Mouse (Mus musculus) neural tube, embryonic 11.5 days (tissue): ENCODE measurements around the gene Yjefn3. TPM values are rescaled to one million over a fixed set of nuclear protein-coding genes. Genes with fewer than 3 reads are reported as not detected.

Experiments used
- ATAC-seq: fragments of 200-750 bp; cut with Nextera tagmentation; 2 replicates; pipeline ENCODE4 v1.8.0; 2017; ENCODE audit warnings: moderate number of reproducible peaks, mild to moderate bottlenecking, moderate TSS enrichment, moderate library complexity; ENCODE audit not compliant: insufficient read depth, low FRiP score, low TSS enrichment
- DNase-seq: peaks from one replicate; pipeline ENCODE4 v3.0.0-alpha.2; 2015; ENCODE audit warnings: low spot score
- H3K27ac ChIP-seq: fragments of 300-500 bp; sonication (generic); 2 replicates; pipeline ENCODE4 v1.5.1; 2014; ENCODE audit warnings: low read depth, mild to moderate bottlenecking, low read length
- H3K27me3 ChIP-seq: fragments of 300-500 bp; sonication (generic); 2 replicates; pipeline ENCODE4 v1.6.1; 2014; ENCODE audit warnings: mild to moderate bottlenecking, low read length, mixed read lengths; ENCODE audit not compliant: control insufficient read depth, insufficient read depth
- H3K36me3 ChIP-seq: fragments of 300-500 bp; sonication (generic); 2 replicates; pipeline ENCODE4 v1.6.1; 2014; ENCODE audit warnings: mild to moderate bottlenecking, low read length, moderate library complexity, mixed read lengths; ENCODE audit not compliant: control insufficient read depth, insufficient read depth
- H3K4me1 ChIP-seq: fragments of 300-500 bp; sonication (generic); 2 replicates; pipeline ENCODE4 v1.6.1; 2014; ENCODE audit warnings: low read length, mixed read lengths; ENCODE audit not compliant: control insufficient read depth, insufficient read depth
- H3K4me2 ChIP-seq: fragments of 300-500 bp; sonication (generic); 2 replicates; pipeline ENCODE4 v1.6.1; 2014; ENCODE audit warnings: low read depth, mild to moderate bottlenecking, moderate library complexity
- H3K4me3 ChIP-seq: fragments of 300-500 bp; sonication (generic); 2 replicates; pipeline ENCODE4 v1.5.1; 2014; ENCODE audit warnings: low read depth, low read length
- H3K9ac ChIP-seq: fragments of 300-500 bp; sonication (generic); 2 replicates; pipeline ENCODE4 v1.6.1; 2014; ENCODE audit warnings: mild to moderate bottlenecking, low read length
- H3K9me3 ChIP-seq: fragments of 300-500 bp; sonication (generic); 2 replicates; pipeline ENCODE4 v1.6.1; 2016; ENCODE audit warnings: low read length; ENCODE audit not compliant: control insufficient read depth
- WGBS: fragments of 180-500 bp; shearing (Covaris S2); extraction: QIAGEN DNeasy Blood & Tissue Kit; methylation state at CpG from one replicate; pipeline ENCODE4 v1.1.7; 2014; 5-methylcytosine and 5-hydroxymethylcytosine counted together
- polyA plus RNA-seq: library from polyadenylated mRNA; unstranded; fragments of >200 nt; fragmentation: Nextera tagmentation; extraction: Ambion mirVana; gene quantifications from 2 replicates; pipeline ENCODE4 v1.2.1, GENCODE M21; 2014

Yjefn3 gene
- polyA plus RNA-seq, 1 experiment from 2014 or later = 5.0 TPM

DNA sequence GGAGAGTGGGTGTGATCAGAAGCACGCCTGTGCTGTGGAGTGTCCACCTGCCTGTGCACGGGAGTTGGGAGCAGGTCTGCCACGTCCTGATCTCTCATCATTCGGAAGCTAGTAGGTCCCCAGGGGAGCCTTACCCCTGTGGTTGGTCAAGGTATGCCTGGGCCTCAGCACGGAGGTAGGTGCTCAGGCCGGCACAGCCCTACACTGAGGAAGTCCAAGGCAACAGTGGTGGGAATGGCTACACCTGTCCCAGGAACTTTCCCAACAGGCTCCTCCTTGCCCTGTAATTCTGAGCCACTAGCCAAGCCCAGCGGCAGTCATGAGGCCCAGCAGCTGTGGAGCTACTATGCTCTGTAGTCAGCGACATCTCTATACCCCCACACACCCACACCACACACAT is 22.8 kb downstream of the Yjefn3 start:
- H3K4me3 ChIP-seq = no peak overlapping the region
- H3K4me1 ChIP-seq = no peaks in the 10 kb centered on the region
- WGBS = 62% methylated on average over 8 of the region's 8 CpGs
- H3K9me3 ChIP-seq = no peaks in the 10 kb centered on the region
- no peak overlapping the region for H3K4me2 ChIP-seq
- no peaks in the 10 kb centered on the region for H3K36me3 ChIP-seq
- ATAC-seq = no peak
- H3K9ac ChIP-seq = no peak overlapping the region
- DNase-seq = no peak
- H3K27me3 ChIP-seq = peaks cover 57% of the 10 kb centered on the region
- no peak overlapping the region for H3K27ac ChIP-seq

DNA sequence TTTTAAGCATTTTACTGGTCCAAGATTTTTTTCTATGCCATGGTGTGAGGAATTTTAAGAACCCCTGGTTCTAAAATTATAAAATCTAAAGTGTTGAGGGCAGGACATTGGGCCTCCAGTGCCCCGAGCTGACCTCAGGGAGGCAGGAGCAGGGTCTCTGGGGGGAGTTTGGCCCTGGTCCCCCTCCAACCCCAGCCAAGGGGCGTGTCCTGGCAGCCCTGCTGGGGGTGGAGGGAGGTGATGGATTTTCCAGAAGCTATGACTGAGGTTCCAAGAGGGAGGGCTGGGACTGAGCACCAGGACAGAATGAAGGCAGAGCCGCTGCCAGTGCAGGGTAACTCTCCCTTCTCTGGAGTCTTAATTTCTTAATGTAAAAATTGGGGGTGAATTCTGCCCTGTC is 24.5 kb downstream of the Yjefn3 start:
- Histone ChIP-seq H3K4me3 (no peak overlapping the region), H3K27ac (no peak overlapping the region), H3K27me3 (peaks cover 40% of the 10 kb centered on the region), H3K9ac (no peak overlapping the region), H3K9me3 (no peaks in the 10 kb centered on the region), H3K4me1 (no peaks in the 10 kb centered on the region), H3K36me3 (no peaks in the 10 kb centered on the region), H3K4me2 (no peak overlapping the region)
- ATAC-seq (no peak), DNase-seq (no peak)
- 53% methylated on average over 3 of the region's 3 CpGs for WGBS

DNA sequence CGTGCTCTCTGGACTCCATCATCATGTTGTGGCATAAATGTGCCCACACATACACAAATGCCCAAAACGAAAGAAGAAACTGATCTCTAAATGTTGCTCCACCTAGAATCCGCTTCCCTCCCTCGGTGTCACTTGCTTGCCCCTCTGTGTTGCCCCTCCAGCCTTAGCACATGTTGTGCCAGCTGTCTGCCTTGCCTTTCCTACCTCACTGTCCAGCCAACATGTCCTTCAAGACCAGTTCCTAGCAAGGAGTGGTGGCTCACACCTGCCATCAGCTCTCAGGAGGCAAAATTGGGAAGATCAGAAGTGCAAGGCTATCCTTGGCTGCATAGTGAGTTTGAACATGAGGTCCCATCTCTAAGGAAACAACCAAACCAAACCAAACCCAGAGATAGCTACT is 25.1 kb downstream of the Yjefn3 start:
- ATAC-seq = no peak
- no peak for DNase-seq
- H3K9ac ChIP-seq = no peak overlapping the region
- H3K27me3 ChIP-seq = peaks cover 34% of the 10 kb centered on the region
- no peak overlapping the region for H3K4me3 ChIP-seq
- WGBS = 82% methylated on average over 4 of the region's 4 CpGs
- no peaks in the 10 kb centered on the region for H3K36me3 ChIP-seq
- no peak overlapping the region for H3K27ac ChIP-seq
- H3K4me1 ChIP-seq = no peaks in the 10 kb centered on the region
- no peak overlapping the region for H3K4me2 ChIP-seq
- H3K9me3 ChIP-seq = no peaks in the 10 kb centered on the region

DNA sequence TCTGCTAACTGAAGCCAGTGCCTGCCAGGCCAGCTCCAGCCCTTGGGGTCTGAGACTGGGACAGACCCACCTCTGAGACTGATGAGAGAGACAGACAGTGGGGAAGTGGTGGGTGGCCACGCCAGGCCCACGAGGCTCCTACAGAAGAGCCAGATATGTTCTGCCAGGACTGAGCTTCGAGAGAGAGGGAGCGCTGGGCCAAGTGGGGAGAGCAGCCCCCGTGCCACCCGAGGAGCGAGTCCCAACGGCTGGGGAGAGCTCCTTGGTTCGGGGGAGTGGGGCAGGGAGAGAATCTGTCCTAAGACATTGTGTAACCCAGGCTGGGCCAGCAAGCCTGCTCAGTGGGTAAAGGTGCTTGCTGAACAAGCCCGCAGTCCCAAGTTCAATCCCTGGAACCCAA is 25.5 kb downstream of the Yjefn3 start:
- 78% methylated on average over 10 of the region's 10 CpGs for WGBS
- peaks cover 30% of the 10 kb centered on the region for H3K27me3 ChIP-seq

DNA sequence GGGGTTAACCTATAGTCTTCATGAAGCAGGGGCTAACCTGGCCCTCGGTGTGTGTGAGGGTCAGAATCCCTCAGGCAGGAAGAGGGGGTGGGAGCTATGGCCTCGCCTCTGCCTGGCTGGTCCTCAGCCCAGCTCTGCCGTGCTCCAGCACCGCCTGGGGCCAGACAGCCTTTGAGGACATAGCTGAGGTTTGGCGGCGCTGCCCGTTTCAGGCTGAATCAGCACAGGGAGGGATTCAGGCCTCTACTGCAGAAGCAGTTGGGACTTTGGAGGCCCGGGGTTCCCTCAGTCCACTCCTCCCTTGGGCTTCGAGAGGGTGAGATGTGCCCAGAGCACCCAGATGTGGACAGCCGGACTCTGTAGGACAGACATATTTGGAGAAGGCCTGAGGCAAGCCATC is 26.4 kb downstream of the Yjefn3 start:
- Histone ChIP-seq H3K27me3 (peaks cover 21% of the 10 kb centered on the region), H3K4me3 (no peak overlapping the region), H3K9me3 (no peaks in the 10 kb centered on the region), H3K4me1 (no peaks in the 10 kb centered on the region), H3K9ac (no peak overlapping the region), H3K4me2 (no peak overlapping the region), H3K27ac (no peak overlapping the region), H3K36me3 (no peaks in the 10 kb centered on the region; the same call in 1 of the 2 replicates)
- DNase-seq (no peak), ATAC-seq (no peak)
- WGBS = 54% methylated on average over 10 of the region's 10 CpGs

More for the DNA sequence above, 25.5 kb downstream of the Yjefn3 start:
- no peaks in the 10 kb centered on the region for H3K4me1 ChIP-seq
- DNase-seq = no peak
- H3K36me3 ChIP-seq = no peaks in the 10 kb centered on the region
- H3K9me3 ChIP-seq = no peaks in the 10 kb centered on the region
- H3K4me2 ChIP-seq = no peak overlapping the region
- no peak overlapping the region for H3K27ac ChIP-seq
- no peak overlapping the region for H3K9ac ChIP-seq
- ATAC-seq = no peak
- no peak overlapping the region for H3K4me3 ChIP-seq

DNA sequence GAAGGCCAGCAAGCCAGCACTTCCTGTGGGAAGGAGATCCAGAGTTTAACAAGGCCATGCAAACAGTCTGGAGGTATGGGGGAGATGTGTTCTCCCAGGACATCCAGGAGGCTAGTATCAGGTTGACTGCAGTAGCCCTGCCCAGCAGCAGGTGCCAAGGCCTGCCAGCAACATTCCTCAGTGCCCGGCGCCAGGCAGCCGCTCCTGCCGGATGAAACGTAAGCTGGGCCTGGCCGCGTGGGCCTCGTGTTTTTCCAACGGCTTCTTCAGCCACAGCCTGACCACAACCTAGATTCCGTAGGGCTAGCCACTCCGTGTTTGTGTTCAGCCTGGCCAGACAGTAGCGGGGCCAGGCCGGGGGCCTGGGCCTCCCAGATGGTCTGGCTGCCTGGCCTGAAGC is 27.9 kb downstream of the Yjefn3 start:
- Histone ChIP-seq H3K4me3 (no peak overlapping the region), H3K27me3 (peaks cover 7% of the 10 kb centered on the region), H3K9me3 (no peaks in the 10 kb centered on the region), H3K36me3 (no peaks in the 10 kb centered on the region; the same call in 1 of the 2 replicates), H3K4me1 (no peaks in the 10 kb centered on the region), H3K27ac (no peak overlapping the region), H3K4me2 (no peak overlapping the region), H3K9ac (no peak overlapping the region)
- no peak for ATAC-seq
- DNase-seq = no peak
- 88% methylated on average over 13 of the region's 13 CpGs for WGBS

DNA sequence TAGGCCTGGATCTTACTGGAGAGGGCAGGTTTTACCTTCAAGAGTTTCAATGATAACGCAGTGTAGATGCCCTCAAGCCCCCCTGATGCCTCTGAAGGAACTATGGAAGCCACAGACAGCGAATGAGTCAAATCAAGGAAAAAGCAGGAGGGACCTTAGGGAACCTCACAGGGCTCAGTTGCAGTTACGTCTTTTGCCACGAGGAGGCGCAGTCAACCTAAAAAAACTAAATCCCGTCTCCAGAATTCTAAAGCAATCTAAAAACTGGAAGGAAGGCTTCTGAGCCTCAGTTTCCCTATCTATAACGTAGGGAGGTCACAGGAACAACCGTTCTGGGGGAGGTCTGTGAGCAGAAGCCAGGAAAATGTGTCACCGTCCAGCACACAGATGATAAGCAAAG is 28.4 kb downstream of the Yjefn3 start:
- WGBS = 10% methylated on average over 9 of the region's 9 CpGs
- DNase-seq (peak; percentile 82), ATAC-seq (no peak)
- Histone ChIP-seq H3K27me3 (peaks cover 2% of the 10 kb centered on the region), H3K36me3 (no peaks in the 10 kb centered on the region; the same call in 1 of the 2 replicates), H3K9ac (no peak overlapping the region), H3K4me1 (no peaks in the 10 kb centered on the region), H3K9me3 (no peaks in the 10 kb centered on the region), H3K4me3 (no peak overlapping the region), H3K27ac (no peak overlapping the region), H3K4me2 (no peak overlapping the region)

DNA sequence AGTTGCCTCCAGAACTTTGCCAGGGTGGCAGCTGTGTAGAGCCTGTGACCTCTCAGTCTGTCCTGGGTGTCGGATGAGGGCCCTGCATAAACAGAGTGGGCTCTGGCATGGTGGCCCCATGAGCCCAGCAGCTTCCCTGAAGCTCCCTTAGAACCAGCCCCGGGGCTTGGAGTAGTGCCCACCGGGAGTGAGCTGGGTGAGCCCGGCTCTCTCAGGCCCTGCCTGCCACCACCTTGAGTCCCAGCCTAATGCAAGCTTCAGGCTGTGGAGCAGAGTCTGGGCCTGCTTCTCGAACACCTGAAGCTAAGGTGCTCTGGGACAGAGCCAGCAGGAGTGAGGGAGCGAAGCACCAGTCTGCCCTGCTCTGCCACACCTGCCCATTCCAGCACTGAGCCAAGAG is 31.6 kb downstream of the Yjefn3 start:
- Histone ChIP-seq H3K27ac (no peak overlapping the region), H3K4me1 (no peaks in the 10 kb centered on the region), H3K4me3 (no peak overlapping the region), H3K4me2 (no peak overlapping the region), H3K9me3 (no peaks in the 10 kb centered on the region), H3K36me3 (no peaks in the 10 kb centered on the region; the same call in 1 of the 2 replicates), H3K9ac (no peak overlapping the region), H3K27me3 (no peaks in the 10 kb centered on the region)
- ATAC-seq (no peak), DNase-seq (no peak)
- WGBS = 88% methylated on average over 6 of the region's 6 CpGs

DNA sequence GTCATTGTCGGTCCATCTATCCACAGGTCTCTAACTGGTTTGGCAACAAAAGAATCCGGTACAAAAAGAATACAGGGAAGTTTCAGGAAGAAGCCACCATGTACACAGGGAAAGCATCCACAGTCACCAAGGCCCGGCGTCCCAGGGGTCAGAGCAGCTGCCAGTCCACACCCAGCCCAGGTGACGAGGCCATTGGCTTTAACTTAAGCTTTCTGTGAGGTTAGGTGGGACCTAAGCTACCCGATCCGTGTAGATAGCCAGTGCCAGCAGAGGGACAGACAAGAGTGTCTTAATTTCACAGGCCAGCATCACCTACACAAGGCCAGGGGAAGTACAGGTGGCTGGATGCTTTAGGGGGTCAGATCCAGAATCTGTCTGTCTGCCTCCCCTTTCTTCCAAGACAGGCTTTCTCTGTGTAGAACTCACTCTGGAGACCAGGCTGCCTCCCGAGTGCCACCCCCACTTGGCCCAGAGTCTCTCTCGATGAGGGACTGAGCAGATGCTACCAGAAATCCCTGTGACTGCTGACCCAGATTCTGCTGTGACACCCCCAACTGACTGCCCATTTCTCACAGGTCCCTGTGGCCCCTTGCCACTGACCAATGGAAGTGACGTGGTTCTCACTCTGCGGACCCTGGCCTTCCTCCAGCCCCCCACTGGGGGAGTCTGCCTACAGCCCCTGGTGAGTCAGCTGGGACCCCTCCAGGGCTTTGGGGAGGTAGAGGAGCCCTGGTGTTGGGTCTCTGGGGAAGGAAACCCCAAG is 32.3 kb downstream of the Yjefn3 start:
- Histone ChIP-seq H3K27ac (no peak overlapping the region), H3K4me2 (no peak overlapping the region), H3K4me3 (no peak overlapping the region), H3K9ac (no peak overlapping the region), H3K36me3 (no peaks in the 10 kb centered on the region; the same call in 1 of the 2 replicates), H3K27me3 (no peaks in the 10 kb centered on the region), H3K4me1 (no peaks in the 10 kb centered on the region), H3K9me3 (no peaks in the 10 kb centered on the region)
- ATAC-seq (no peak), DNase-seq (no peak)
- 88% methylated on average over 11 of the region's 11 CpGs for WGBS
